Mouse (Mus musculus) CH12.LX (cell line): ENCODE data around the gene Cyp4f17. TPM values are rescaled to one million over a fixed set of nuclear protein-coding genes. Genes with fewer than 3 reads are reported as not detected.

ENCODE experiments used
- DNase-seq: peaks from one replicate; pipeline ENCODE4 v3.0.0-alpha.2; 2013; ENCODE audit errors: extremely low read depth
- H3K27ac ChIP-seq: 2 replicates; pipeline ENCODE4 v1.5.1; 2012; ENCODE audit warnings: low read depth, mild to moderate bottlenecking, control low read depth, moderate library complexity; ENCODE audit not compliant: insufficient read depth
- H3K27me3 ChIP-seq: replicated peaks from 2 replicates; pipeline ENCODE3; 2012; ENCODE audit warnings: inconsistent platforms
- H3K36me3 ChIP-seq, 2 experiments: replicated peaks in 1 of 2; 2 replicates each; pipeline versions ENCODE3 to v1.6.1; 2012; ENCODE audit warnings: inconsistent platforms in 1 of 2, low read length in 1 of 2, mild to moderate bottlenecking in 1 of 2, mixed read lengths in 1 of 2, moderate library complexity in 1 of 2; ENCODE audit not compliant: control insufficient read depth in 1 of 2, insufficient read depth in 1 of 2
- H3K4me1 ChIP-seq, 2 experiments: 2 replicates each; pipeline ENCODE4 v1.6.1; 2012; ENCODE audit warnings: inconsistent platforms in 1 of 2, moderate library complexity in 1 of 2; ENCODE audit not compliant: insufficient read depth in 2 of 2, control insufficient read depth in 1 of 2
- H3K4me2 ChIP-seq: 2 replicates; pipeline ENCODE4 v1.6.1; 2012; ENCODE audit warnings: low read depth, mild to moderate bottlenecking, control low read depth; ENCODE audit not compliant: poor library complexity, insufficient read depth, severe bottlenecking
- H3K4me3 ChIP-seq, 3 experiments: fragments of 150-350 bp in 1 of 3; sonication (generic) in 1 of 3; replicated peaks in 1 of 3; 2 replicates each; pipeline versions ENCODE3 to v1.5.1; 2011 to 2012; ENCODE audit warnings: low read depth in 2 of 3, low read length in 2 of 3, mild to moderate bottlenecking in 2 of 3, moderate library complexity in 2 of 3, control low read depth in 1 of 3, improper control_type of control experiment in 1 of 3, inconsistent platforms in 1 of 3, mixed read lengths in 1 of 3; ENCODE audit not compliant: poor library complexity in 1 of 3
- H3K79me2 ChIP-seq: replicated peaks from 2 replicates; pipeline ENCODE4 v1.6.1; 2012; ENCODE audit warnings: mild to moderate bottlenecking, moderate library complexity; ENCODE audit not compliant: control insufficient read depth, poor library complexity, insufficient read depth, severe bottlenecking; ENCODE audit errors: extremely low read depth
- H3K9ac ChIP-seq: 2 replicates; pipeline ENCODE4 v1.6.1; 2012; ENCODE audit warnings: low read depth, mild to moderate bottlenecking, control low read depth, moderate library complexity; ENCODE audit not compliant: insufficient read depth
- H3K9me3 ChIP-seq: replicated peaks from 2 replicates; pipeline ENCODE3; 2012; ENCODE audit warnings: low read length, inconsistent platforms, mixed read lengths
- BHLHE40 ChIP-seq: IDR thresholded peaks from 2 replicates; pipeline ENCODE4 v1.6.1; 2011; ENCODE audit warnings: mild to moderate bottlenecking, low read depth, low read length, improper control_type of control experiment
- CHD1 ChIP-seq: IDR thresholded peaks from 2 replicates; pipeline ENCODE4 v1.6.1; 2012; ENCODE audit warnings: low read depth, low read length, improper control_type of control experiment, inconsistent platforms
- CHD2 ChIP-seq: IDR thresholded peaks from 2 replicates; pipeline ENCODE4 v1.6.1; 2011; ENCODE audit warnings: low read length, improper control_type of control experiment
- CTCF ChIP-seq, 2 experiments: IDR thresholded peaks in 1 of 2; conservative IDR thresholded peaks in 1 of 2; 2 replicates each; pipeline ENCODE4 v1.5.1; 2011 to 2012; ENCODE audit warnings: low read depth in 2 of 2, low read length in 2 of 2, improper control_type of control experiment in 1 of 2, inconsistent platforms in 1 of 2, mild to moderate bottlenecking in 1 of 2, moderate library complexity in 1 of 2
- E2F4 ChIP-seq: IDR thresholded peaks from 2 replicates; pipeline ENCODE4 v1.6.1; 2011; ENCODE audit warnings: low read depth, low read length, improper control_type of control experiment; ENCODE audit not compliant: insufficient replicate concordance
- EP300 ChIP-seq: IDR thresholded peaks from 2 replicates; pipeline ENCODE4 v1.6.1; 2011; ENCODE audit warnings: low read length, improper control_type of control experiment
- ETS1 ChIP-seq: conservative IDR thresholded peaks from 2 replicates; pipeline ENCODE4 v1.6.1; 2012; ENCODE audit warnings: low read depth, mild to moderate bottlenecking, inconsistent platforms, low read length, improper control_type of control experiment, moderate library complexity
- GABPA ChIP-seq: IDR thresholded peaks from 2 replicates; pipeline ENCODE4 v1.6.1; 2012; ENCODE audit warnings: low read depth, low read length, improper control_type of control experiment, inconsistent platforms; ENCODE audit not compliant: insufficient replicate concordance
- HCFC1 ChIP-seq: IDR thresholded peaks from 2 replicates; pipeline ENCODE4 v1.6.1; 2012; ENCODE audit warnings: low read depth, mild to moderate bottlenecking, inconsistent platforms, low read length, improper control_type of control experiment
- IRF4 ChIP-seq: IDR thresholded peaks from 2 replicates; pipeline ENCODE4 v1.6.1; 2014; ENCODE audit warnings: low read depth, mild to moderate bottlenecking, inconsistent platforms, low read length, improper control_type of control experiment
- JUND ChIP-seq: conservative IDR thresholded peaks from 2 replicates; pipeline ENCODE4 v1.6.1; 2011; ENCODE audit warnings: low read depth, low read length, improper control_type of control experiment
- KAT2A ChIP-seq: IDR thresholded peaks from 2 replicates; pipeline ENCODE4 v1.6.1; 2012; ENCODE audit warnings: low read length, improper control_type of control experiment, inconsistent platforms; ENCODE audit not compliant: insufficient replicate concordance
- MAFK ChIP-seq: IDR thresholded peaks from 2 replicates; pipeline ENCODE4 v1.6.1; 2011; ENCODE audit warnings: low read length, improper control_type of control experiment; ENCODE audit not compliant: insufficient replicate concordance
- MAX ChIP-seq: IDR thresholded peaks from 2 replicates; pipeline ENCODE4 v1.6.1; 2011; ENCODE audit warnings: low read length, improper control_type of control experiment
- MAZ ChIP-seq: IDR thresholded peaks from 2 replicates; pipeline ENCODE4 v1.6.1; 2012; ENCODE audit warnings: low read depth, mild to moderate bottlenecking, inconsistent platforms, low read length, improper control_type of control experiment, moderate library complexity
- MEF2A ChIP-seq: IDR thresholded peaks from 2 replicates; pipeline ENCODE4 v1.6.1; 2014; ENCODE audit warnings: low read depth, mild to moderate bottlenecking, inconsistent platforms, low read length, improper control_type of control experiment, borderline replicate concordance
- MXI1 ChIP-seq: IDR thresholded peaks from 2 replicates; pipeline ENCODE4 v1.6.1; 2011; ENCODE audit warnings: mild to moderate bottlenecking, low read depth, low read length, improper control_type of control experiment
- MYC ChIP-seq: IDR thresholded peaks from 2 replicates; pipeline ENCODE4 v1.6.1; 2011; ENCODE audit warnings: low read depth, mild to moderate bottlenecking, improper control_type of control experiment, low read length
- NELFE ChIP-seq: IDR thresholded peaks from 2 replicates; pipeline ENCODE4 v1.6.1; 2011; ENCODE audit warnings: low read depth, low read length, improper control_type of control experiment
- NRF1 ChIP-seq: IDR thresholded peaks from 2 replicates; pipeline ENCODE4 v1.6.1; 2014; ENCODE audit warnings: low read depth, mild to moderate bottlenecking, inconsistent platforms, low read length, improper control_type of control experiment, moderate library complexity
- PAX5 ChIP-seq: IDR thresholded peaks from 2 replicates; pipeline ENCODE4 v1.6.1; 2012; ENCODE audit warnings: low read length, inconsistent platforms, mixed read lengths
- POLR2A ChIP-seq: IDR thresholded peaks from 2 replicates; pipeline ENCODE4 v1.6.1; 2011; ENCODE audit warnings: low read depth, mild to moderate bottlenecking, improper control_type of control experiment, low read length
- RAD21 ChIP-seq: IDR thresholded peaks from 2 replicates; pipeline ENCODE4 v1.6.1; 2011; ENCODE audit warnings: low read depth, mild to moderate bottlenecking, low read length, improper control_type of control experiment, moderate library complexity
- RCOR1 ChIP-seq: conservative IDR thresholded peaks from 2 replicates; pipeline ENCODE4 v1.6.1; 2012; ENCODE audit warnings: low read depth, mild to moderate bottlenecking, inconsistent platforms, low read length, improper control_type of control experiment
- SIN3A ChIP-seq: IDR thresholded peaks from 2 replicates; pipeline ENCODE4 v1.6.1; 2012; ENCODE audit warnings: low read length, improper control_type of control experiment, inconsistent platforms
- SMC3 ChIP-seq: IDR thresholded peaks from 2 replicates; pipeline ENCODE4 v1.6.1; 2011; ENCODE audit warnings: low read depth, low read length, improper control_type of control experiment
- TBP ChIP-seq: conservative IDR thresholded peaks from 2 replicates; pipeline ENCODE4 v1.6.1; 2011; ENCODE audit warnings: low read depth, low read length, improper control_type of control experiment
- TCF12 ChIP-seq: IDR thresholded peaks from 2 replicates; pipeline ENCODE4 v1.6.1; 2014; ENCODE audit warnings: low read depth, mild to moderate bottlenecking, inconsistent platforms, low read length, improper control_type of control experiment
- UBTF ChIP-seq: IDR thresholded peaks from 2 replicates; pipeline ENCODE4 v1.6.1; 2012; ENCODE audit warnings: low read depth, mild to moderate bottlenecking, inconsistent platforms, low read length, improper control_type of control experiment, moderate library complexity
- USF2 ChIP-seq: conservative IDR thresholded peaks from 2 replicates; pipeline ENCODE4 v1.6.1; 2011; ENCODE audit warnings: low read depth, low read length, improper control_type of control experiment
- ZC3H11A ChIP-seq: IDR thresholded peaks from 2 replicates; pipeline ENCODE4 v1.6.1; 2012; ENCODE audit warnings: low read depth, mild to moderate bottlenecking, inconsistent platforms, low read length, improper control_type of control experiment
- ZKSCAN1 ChIP-seq: IDR thresholded peaks from 2 replicates; pipeline ENCODE4 v1.6.1; 2012; ENCODE audit warnings: low read depth, inconsistent platforms, low read length, improper control_type of control experiment, borderline replicate concordance
- ZMIZ1 ChIP-seq: IDR thresholded peaks from 2 replicates; pipeline ENCODE4 v1.6.1; 2012; ENCODE audit warnings: low read depth, mild to moderate bottlenecking, inconsistent platforms, low read length, improper control_type of control experiment
- ZNF384 ChIP-seq: IDR thresholded peaks from 2 replicates; pipeline ENCODE4 v1.6.1; 2012; ENCODE audit warnings: low read depth, low read length, improper control_type of control experiment, inconsistent platforms
- dilution Hi-C: fragments of 300-500 bp; cut with MboI; formaldehyde crosslinking; loops from 2 replicates; pipeline ENCODE4 v1.14.3; 2020; ENCODE audit warnings: low sequenced_read_pairs; ENCODE audit not compliant: extremely low pct_unique_long_range_greater_than_20kb, extremely low pct_ligation_motif_present
- in situ Hi-C: fragments of 300-500 bp; cut with MboI; formaldehyde crosslinking; loops from 3 replicates; pipeline ENCODE4 v1.14.3; 2019; ENCODE audit warnings: low sequenced_read_pairs, low pct_ligation_motif_present, low pct_unique_long_range_greater_than_20kb, mixed read lengths
- polyA plus RNA-seq: library from polyadenylated mRNA; unstranded; fragments of >175 nt; gene quantifications from 2 replicates; pipeline ENCODE4 v1.2.1, GENCODE M21; 2012; ENCODE audit warnings: low read depth; ENCODE audit not compliant: insufficient read length
- total RNA-seq, 2 experiments: library from RNA; depleted of rRNA; stranded (reverse); fragments of 300-350 nt in 1 of 2; fragments of >200 nt in 1 of 2; gene quantifications; 2 replicates each; pipeline ENCODE4 v1.2.3; 2012 to 2014

The Cyp4f17 gene
- total and polyA plus RNA-seq, 3 experiments: 3.3 to 4.8 (median 4.1) TPM

GRCm38 (mm10) chr17:32534068-32534467 is 28.2 kb downstream of the Cyp4f17 start:
- H3K4me2 ChIP-seq: no peak overlapping the region
- H3K9me3 ChIP-seq: no peaks in the 10 kb centered on the region
- H3K27ac ChIP-seq: no peak overlapping the region
- peaks cover 14 to 60% of the 10 kb centered on the region in 2 experiments for H3K4me1 ChIP-seq
- H3K4me3 ChIP-seq: no peak overlapping the region
- TF ChIP-seq MEF2A (no peak), CTCF (conservative IDR thresholded peaks at IDR 0.05 in 1 of 2, IDR thresholded peaks at IDR 0.05 in 1 of 2; ENCODE audit: low read depth in 2 of 2, low read length in 2 of 2) (no peak), MYC (peak; percentile 95), NELFE (no peak), NRF1 (no peak), UBTF (no peak), ETS1 (no peak), ZMIZ1 (no peak), TBP (no peak), BHLHE40 (0 out of 2 replicates have a peak, but pooled peaks have one; percentile 20), CHD2 (no peak), MAZ (no peak), RAD21 (no peak), KAT2A (no peak), MAX (peak; percentile 97), MAFK (no peak), PAX5 (no peak), IRF4 (0 out of 2 replicates have a peak, but pooled peaks have one; percentile 32), SMC3 (no peak), CHD1 (no peak), MXI1 (peak; percentile 69; the same call in 1 of the 2 replicates), SIN3A (no peak), GABPA (no peak), ZNF384 (no peak), HCFC1 (no peak), E2F4 (no peak), JUND (no peak), EP300 (peak; percentile 55; the same call in 1 of the 2 replicates), POLR2A (no peak), USF2 (no peak), TCF12 (no peak), ZC3H11A (no peak), ZKSCAN1 (no peak), RCOR1 (no peak)
- H3K9ac ChIP-seq: no peak overlapping the region
- no peaks in the 10 kb centered on the region for H3K79me2 ChIP-seq
- H3K36me3 ChIP-seq: peaks cover 0 to 2% of the 10 kb centered on the region in 2 experiments
- DNase-seq: peak; percentile 43
- dilution Hi-C loops: no loop called here
- H3K27me3 ChIP-seq: no peaks in the 10 kb centered on the region
- in situ Hi-C loops: loop anchor here (25.0 kb wide), 1 partner anchor 328 kb away; no protein-coding TSS in a partner anchor
